Mouse (Mus musculus) testis, postnatal 14 days (tissue): ENCODE data around the gene Ephx1.
"Not testable (repeated sequence)": the region's sequence is repeated elsewhere in the genome, so short reads cannot be mapped to it uniquely, and the experiment has no call there.

Experiments
- DNase-seq: peaks from one replicate; pipeline ENCODE4 v3.0.0; 2021; ENCODE audit warnings: low spot score

Gene Ephx1

DNA sequence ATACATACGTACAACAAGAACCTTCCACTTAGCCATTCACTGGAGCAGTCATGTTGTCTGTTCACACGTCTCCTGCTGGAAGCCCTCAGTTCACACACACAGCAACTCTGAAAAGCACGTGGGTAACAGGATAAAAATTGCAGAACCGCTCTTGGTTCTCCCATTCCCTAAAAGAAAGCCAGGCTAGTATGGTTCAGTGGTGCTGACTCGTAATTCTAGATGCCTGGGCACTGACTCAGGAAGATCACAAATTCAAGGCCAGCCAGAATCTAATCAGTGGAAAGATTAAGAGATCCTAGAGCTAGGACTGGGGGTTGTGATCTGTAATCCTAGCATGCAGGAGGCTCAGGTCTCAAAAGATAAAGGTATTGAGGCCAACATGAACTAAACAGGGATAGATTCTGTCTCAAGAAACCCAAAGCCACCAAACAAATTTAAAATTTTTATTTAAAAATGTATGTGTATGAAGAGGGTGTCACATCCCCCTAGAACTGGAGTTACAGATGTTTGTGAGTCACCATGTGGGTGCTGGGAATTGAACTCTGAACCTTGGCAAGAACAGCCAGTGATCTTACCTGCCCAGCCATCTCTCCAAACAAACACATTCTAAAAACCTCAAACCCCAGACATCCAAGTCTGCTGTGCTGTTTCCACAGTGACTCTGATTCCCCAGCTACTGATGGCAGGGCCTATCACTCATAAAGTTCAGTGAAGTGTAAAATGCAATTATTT is at the start of gene Ephx1:
Ephx1 (minus strand) TSS at position 149 of the 732 bp plus-strand sequence.
- no peak for DNase-seq

DNA sequence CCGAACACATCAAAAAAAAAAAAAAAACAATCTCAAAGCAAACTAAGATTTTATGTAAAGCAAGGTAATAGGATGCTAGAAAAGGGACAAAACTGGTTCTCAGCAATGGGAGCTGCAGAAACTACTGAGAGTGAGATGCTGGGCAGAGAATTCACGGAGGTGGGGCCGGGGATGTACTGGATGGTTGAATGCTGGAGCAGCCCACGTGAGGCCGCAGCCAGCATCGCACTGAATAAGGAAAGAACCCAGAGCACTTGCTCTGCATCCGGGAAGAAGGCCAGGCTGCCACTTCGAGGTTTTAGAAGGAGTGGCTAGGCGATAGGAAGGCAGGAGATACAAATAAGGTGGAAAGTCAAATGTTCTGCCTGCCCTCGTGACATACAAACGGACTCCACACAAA is 49.0 kb upstream of the Ephx1 start:
- no peak for DNase-seq

DNA sequence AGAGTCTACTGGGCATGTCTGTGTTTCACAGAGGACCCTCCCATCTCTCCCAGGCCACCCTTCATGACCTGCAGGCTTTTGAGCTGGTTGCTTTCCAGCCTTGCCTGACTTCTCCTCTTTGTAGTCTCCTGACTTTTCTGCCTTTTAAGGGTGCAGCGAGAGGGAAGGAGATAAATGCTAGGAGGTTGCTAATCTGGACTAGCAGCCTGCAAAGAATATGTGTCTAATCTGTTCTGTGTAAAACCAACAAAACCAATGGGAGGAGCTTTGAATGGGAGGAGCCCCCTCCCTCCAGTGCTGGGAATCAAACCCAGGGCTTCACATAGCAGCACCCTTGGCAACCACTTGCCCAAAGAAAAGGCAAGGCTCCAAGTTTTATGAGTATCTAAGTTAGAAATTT is 47.6 kb upstream of the Ephx1 start:
- no peak for DNase-seq

DNA sequence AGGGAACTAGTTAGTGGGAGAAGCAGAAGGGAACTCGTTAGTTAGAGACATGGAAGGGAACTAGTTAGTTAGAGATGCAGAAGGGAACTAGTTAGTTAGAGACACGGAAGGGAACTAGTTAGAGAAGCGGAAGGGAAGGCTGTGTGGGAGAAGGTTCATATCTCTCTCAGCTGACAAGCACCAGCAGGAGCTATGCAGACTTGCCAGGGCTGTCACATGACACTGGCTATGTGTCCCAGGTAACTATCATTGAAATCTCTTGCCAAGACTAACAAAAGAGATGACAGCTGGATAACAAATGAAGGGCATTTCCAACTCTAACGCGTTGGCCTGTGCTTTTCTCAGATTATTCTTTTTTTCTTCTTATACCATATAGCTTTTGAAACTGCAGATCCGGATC is 43.9 kb upstream of the Ephx1 start:
- no peak for DNase-seq

DNA sequence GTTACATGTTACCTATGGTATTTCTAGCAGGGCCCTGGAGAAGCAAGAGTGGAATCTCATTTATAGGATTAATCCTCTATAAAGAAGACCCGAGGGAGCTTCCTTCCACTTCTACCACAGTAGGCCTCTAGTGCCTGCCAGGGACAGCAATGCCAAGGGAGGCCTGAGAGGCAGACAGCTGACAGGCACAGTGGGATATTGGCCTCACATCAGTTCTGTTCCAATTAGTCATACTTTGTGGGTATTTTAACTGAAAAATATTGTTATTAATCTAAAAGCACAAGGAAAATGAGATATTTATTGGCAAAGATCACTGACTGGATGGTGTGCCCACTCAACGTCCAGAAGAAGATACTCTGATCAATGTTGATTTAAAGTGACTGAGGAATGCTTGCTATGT is 43.3 kb upstream of the Ephx1 start:
- no peak for DNase-seq

DNA sequence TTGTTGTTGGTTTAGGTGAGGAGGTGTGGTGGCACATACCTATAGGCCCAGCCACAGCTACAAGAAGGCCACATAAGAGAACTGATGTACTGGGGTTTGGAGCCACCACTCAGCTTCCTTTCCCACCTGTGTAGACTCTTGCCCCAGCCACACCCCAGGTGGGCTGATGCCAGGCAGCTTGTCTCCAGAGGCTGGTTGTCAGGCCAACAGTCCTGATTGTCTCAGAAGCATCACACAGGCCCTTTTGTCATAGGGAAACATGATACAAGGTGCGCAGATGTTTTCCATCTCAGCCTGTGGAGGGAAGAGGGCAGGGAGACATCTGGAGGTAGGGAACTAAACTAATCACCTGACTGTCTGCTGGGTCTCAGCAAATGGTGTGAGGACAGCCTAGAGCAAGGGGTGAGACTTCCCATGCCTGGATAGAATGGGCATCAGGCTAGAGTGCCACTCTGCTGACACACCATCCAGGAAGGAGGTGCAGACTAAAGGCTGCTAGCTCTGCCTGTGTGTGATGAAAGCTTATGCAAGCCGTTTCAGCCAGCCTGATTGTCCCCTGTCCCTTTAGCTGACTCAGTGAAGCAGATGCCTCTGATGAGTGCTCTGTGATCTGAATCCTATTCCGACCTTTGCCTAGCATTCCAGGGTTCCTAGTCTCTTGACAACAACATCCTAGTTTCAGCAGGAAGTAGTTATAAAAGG is 41.2 kb upstream of the Ephx1 start:
- DNase-seq = no peak

DNA sequence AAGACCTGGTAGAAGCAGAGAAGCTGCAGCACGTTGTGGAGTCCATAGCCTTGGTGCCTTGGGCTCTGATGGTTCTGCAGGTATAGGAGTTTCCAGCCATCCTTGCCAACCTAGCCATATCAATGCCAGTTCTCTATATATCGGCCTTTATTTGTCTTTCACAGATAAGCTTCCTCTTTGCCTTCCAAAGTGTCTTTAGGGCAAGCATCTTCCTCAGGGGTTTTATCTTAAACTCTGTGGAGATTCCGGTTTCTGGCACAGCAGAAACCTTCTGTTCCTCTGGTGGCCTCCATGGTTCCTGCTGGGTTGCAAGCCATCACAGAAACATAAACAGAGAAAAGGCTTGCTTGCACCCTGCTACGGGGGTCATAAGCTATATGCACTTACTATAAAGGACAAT is 32.2 kb upstream of the Ephx1 start:
- DNase-seq = no peak

DNA sequence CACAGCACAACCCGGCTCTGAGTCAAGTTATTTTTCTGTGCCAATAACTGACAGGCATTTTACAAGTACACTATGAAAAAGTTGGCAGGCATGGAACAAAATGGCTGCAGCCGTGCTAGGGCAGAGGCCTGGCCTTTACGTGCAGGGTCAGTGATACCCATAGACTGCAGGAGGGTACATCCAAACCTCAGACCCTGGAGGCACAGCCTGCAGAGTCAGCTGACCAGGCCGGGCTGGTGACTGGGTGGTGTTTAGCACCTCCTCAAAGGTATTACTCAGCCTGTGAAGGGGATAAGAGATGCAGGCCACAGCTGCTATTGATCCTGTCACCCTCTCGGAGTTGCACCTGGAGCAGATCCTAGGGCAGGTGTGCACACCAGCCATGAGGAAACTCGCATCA is 30.2 kb upstream of the Ephx1 start, which contains the start of gene 9130409I23Rik:
9130409I23Rik (plus strand) TSS at position 301 of the 400 bp plus-strand sequence.
- no peak for DNase-seq

DNA sequence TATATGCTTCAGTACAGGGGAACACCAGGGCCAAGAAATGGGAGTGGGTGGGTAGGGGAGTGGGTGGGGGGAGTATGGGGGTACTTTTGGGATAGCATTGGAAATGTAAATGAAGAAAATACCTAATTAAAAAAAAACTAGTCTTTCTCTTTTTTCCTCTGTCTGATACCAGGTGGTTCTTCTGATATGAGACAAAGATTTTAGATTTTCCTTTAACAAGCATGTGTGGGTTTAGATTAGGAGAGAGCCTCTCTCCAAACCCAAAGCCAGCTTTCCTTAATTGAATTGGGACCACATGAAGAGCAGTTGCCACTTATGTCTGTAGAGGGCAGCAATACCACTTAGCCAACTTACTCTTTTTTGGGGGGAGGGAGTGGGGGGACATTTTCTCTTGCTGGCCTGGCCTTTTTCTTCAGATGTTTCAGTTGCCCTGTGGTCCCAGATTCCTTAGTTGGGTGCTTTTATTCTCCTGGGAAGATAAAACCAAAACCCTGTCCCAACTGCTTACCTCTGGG is 28.7 kb upstream of the Ephx1 start:
- DNase-seq = no peak

DNA sequence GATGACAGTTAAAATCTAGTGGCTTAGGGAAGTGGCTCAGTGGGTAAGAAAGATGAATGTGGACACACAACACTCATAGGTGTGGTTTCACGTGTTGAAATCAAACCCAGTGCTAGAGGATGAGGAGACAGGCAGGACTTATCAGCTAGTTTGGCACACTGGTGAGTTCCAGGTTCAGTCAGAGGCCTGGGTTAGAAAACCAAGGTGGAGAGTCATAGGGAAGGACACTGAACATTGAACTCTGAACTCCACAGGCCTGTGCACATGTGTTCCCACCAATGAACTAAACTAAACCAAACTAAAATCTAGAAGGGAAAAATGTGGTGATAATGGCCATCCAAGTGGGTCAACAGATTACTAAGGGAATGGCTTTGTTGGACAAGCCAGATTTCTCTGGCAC is 26.8 kb upstream of the Ephx1 start:
- DNase-seq = no peak

DNA sequence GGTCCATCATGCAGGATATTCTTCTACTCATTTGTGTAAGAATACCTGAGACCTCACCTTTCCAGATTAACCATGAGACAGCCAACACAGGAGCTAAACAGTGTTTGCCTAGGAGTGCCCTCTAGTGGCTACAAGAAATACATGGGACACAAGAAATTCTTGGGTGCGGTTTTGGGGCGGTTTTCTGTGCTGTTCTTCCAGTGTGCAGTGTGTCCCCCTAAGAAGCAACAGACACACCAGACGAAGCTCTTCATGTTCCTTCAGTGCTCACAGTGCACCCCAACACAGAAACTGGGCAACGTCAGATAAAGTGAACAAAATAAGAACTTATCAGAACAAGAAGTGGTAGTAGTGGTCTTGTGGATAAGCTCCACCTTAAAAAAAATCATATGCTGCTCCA is 18.9 kb upstream of the Ephx1 start:
- DNase-seq = no peak

DNA sequence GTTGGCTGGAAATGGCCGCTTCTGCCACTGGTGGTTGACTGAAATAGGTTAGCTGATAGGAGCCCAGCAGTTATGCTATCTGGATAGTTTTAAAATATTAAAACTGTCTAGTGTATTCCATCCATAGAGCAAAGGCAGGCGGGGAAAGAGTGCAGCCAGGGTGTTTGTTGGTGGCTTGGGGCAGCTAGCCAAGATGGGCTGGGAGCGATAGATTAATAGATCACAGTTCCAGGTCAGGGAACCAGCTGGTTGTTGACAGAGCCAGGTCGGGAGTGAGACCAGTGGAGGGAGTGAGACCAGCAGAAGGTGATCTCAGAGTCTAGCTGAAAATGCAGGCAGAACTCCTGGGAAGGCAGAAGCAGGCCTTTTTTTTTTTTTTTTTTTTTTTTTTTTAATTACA is 16.9 kb upstream of the Ephx1 start:
- DNase-seq = no peak

DNA sequence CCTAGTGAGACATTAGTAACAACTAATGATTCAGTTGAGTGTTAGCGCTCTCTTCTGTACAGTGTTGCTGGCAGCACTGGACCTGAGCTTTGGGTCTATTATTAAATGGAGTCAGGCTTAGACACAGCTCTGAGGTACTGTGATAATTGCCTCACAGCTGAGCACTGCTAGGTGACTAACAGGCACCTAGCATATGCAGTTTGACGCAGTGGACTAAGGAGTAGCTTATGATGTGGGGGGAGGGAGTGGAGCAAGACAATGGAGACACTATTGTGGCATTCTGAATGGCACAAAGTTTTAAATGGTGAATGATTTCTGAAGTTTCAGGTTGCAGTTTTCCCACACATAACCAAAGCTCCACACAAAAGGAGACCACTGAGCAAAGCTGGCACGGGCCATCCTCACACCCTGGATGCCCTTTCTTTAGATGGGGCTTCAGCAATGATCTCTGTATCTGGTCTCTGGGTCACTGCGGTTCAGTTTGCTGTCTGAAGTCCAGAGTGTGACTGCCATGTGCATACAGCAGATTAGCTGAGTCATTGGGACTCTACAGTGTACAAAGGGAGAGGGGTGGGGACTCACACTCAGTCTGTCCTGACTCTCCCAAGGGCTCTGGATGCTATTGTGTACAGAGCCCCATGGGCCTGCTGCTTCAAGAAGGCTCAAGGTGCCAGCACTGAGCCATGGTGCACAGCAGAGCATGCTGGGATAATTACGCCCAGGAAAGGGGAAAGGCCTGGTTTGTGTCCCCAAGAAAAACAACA is 14.5 kb upstream of the Ephx1 start:
- not testable (repeated sequence) for DNase-seq

DNA sequence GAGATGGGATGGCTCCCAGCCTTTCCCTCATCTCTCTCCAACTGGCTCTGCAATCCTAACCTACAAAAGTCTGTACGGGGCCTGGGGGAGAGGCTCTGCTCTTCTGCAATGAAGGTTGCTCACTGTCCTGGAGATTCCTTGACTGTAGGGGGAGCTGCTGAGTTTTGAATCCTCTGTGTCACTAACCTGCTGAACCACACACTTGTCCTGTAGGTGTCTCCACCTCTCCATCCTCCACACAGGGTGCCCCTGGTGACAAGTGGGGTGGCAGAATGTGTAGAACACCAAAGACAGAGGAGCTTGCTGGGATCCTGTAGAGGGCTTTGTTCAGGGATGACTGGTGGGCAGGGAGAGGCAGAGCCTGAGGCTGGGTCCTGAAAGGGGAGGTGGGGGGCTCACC is 1.6 kb upstream of the Ephx1 start:
- peak; percentile 41 for DNase-seq

DNA sequence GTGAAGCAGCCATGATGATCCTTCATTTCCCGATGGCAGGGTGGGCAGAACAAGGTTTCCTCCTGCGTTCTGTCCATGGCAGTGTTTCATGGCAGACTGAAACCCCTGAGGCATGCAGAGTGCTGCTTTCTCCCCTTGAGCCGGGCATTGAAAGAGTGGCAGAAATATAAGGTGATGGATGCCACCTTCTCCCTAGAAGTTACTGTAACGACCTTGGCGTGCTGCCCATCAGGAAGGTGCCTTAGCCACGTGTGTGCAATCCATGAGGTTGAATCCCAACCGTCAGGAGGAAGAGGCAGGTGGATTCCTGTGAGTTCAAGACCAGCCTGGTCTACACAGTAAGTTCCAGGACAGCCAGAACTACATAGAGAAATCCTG is 773 bp upstream of the Ephx1 start:
- DNase-seq = no peak

DNA sequence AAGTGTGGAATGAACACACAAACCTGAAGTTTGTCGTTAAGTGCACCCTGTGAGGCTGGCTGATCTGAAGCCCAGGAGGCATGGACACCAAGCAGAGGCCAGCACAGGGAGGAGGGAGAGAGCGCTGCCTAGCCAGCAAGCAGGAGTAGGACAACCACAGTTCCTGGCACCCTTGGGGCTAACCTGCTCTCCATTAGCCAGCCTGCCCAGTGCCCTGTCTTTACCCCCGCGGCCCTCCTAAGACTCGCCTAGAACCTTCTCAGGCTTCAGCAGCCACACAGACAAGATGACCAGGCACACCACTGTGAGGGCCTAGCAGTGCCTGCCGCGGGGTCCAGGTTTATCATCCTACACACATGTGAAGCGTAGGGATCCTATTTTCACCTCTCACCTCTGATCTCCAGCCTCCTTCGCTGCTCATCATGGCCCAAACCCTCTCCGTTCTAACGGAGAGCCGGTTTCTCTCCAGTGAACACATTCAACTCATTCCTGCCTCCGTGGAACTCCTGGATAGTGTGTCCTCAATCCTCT is 2.7 kb downstream of the Ephx1 start:
- DNase-seq = no peak

DNA sequence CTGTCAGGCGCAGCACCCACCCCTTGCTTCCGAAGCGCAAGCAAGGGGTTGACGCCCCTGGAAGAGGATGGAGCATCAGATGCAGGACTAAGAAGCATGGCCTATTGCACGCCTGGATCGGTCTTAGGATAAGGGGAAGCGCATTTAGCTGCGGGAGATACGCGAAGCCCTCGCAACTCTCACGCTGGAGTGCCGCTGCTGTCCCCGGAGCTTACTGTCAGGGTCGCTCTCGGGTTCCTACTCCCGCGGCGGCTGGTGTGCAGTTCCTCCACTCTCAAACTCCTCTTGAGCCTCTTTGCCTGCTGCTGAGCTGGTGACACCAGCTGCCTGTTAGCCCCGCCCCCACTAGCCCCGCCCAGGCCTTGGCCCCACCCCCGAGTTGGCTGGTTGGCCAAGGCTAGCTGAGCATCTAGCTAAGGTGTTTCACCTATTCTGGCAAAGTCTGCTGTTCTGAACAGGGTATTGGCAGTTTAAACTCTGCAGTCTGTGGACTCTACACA is 3.4 kb downstream of the Ephx1 start:
- peak; percentile 72 for DNase-seq

DNA sequence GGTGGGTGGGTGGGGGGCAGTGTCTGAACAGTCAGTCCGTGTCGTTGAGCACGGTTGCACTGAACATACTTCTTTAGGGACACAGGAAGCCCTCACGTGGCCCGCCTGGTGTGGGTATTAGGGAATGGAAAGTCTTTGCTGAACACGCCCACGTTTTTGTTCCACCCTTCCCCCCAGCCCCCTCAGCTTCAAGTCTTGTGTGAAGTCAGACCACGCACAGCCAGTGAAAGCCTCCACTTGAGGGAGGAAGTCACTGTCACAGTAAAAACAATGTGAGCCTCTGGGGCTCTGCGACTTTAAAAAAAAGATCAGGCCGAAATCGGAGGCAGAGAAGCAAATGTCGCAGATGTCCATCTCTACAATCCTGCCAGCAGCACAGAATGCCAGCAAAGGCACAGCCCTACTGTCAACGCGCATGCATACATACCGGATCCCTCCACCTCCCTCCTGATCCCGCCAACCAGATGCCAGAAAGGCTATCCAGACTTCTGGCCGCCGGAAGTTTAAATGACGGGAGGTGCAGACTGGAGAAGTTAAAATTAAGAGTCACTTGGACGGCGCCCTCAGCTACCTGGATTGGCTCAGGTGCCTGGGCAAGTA is 4.1 kb downstream of the Ephx1 start:
- DNase-seq = peak; percentile 52

DNA sequence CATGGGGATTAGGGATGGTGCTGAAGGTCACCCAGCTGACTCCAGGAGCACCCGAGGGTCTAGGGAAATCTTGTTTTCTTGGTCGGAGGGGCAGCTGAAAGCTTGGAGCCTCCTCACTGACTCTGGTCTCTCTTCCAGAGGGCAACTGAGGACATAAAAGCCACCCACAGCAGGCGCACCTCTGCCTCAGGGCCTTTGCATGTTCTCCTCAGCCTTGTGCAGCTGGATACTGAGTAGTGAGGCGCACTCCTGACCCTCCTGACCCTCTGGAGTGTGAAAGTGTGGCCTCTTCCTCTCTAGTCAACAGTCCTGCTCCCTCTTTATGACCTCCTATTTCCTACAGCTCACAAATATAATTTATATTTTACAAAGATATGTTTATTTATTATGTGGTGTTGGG is 4.7 kb downstream of the Ephx1 start:
- no peak for DNase-seq

DNA sequence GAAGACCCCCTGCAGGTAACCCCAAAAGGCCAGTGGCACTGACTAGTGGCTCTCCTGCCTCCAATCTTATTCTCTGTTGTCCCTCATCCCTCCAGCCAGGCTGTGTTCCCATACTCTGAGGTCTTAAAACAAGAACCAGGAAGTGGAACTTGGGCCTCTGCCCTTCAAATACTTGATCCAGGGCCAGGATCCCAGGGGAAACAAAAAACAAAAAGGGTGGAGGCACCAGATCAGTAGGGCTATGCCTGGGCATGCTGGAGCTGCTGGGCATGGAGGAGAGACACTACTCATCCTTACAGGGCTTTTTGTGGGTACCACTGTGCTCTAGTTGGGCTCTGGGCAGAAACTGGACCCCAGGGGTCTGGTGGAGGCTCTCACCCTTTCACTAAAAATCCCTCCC is 5.1 kb downstream of the Ephx1 start:
- peak; percentile 57 for DNase-seq

DNA sequence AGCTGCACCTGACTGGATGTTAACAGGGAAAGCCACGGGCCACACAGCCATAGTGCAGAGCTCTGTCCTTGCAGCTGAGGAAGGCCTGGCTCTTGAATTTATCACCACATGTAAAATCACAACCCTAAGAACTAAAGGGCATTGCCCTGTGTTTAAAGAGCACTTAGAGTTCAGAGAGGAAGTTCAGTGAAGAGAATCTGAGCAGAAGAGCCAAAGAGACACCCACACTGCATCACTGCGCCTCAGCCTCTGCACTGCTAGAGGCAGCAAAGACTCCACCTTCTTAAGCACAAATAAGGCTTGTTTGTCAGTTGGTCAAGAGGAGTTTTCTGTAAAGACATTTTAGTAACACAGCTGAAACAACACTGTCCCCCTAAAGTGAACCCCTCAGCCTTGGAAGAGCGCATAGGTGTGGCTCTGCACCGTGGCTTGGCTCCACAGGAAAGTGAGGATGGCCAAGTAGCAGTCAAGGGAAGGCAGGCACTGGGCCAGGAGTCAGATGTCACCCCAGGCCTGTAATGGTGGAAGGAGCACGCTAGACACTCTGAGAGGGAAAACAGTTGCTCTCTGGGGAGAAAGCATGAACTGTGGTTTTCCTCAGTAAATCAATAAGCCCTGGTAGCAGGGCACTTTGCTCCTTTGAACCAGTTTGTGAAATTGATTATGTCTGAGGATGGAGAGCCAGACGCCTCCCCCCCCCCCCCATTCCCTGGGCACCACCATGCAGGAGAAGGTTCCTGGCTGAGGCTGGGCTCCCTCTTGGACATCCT is 5.8 kb downstream of the Ephx1 start:
- DNase-seq = peak; percentile 31
